Mouse (Mus musculus) layer of hippocampus, postnatal 14 days (tissue): Measurements from ENCODE around the gene Phf2. TPM values are rescaled to one million over a fixed set of nuclear protein-coding genes. Genes with fewer than 3 reads are reported as not detected.

Experiments used
- total RNA-seq, 2 experiments: library from RNA; stranded (reverse); gene quantifications; 2 replicates each; pipeline ENCODE4 v1.2.3; 2021

Gene Phf2
- total RNA-seq, 2 experiments from 2014 or later: 30.5 to 30.8 TPM

Other genes starting within 250 kb of the Phf2 start
- gene Ptpdc1, start 245.5 kb downstream of the Phf2 start, total RNA-seq: 10 to 100 TPM; 38.2 to 43.0 TPM
- not detected for gene Barx1, start 208.1 kb downstream of the Phf2 start, total RNA-seq
- gene Fam120a, start 96.9 kb upstream of the Phf2 start, total RNA-seq: 100 to 1,000 TPM; 113 to 114 TPM